ENCODE assay signal across 28 mouse cellular contexts in genomic region chr6:65865861-65866260, GRCm38 (mm10).
"Had no signal": no experiment of that assay in that cellular context is flagged by ENCODE, and none has a peak within 500 bp of the region (broad histone marks: within the 10 kb centered on the region; RNA-seq: fewer than 3 reads in every experiment).

No protein-coding gene starts in this region.

- H3K9me3 ChIP-seq: heart, embryonic 13.5 days; heart, embryonic 15.5 days; hindbrain, embryonic 13.5 days; hindbrain, embryonic 15.5 days; intestine, embryonic 15.5 days; limb, embryonic 10.5 days; limb, embryonic 12.5 days; liver, embryonic 13.5 days; liver, embryonic 15.5 days had no signal

- DNase-seq: gastrocnemius, postnatal 14 days; gastrocnemius, postnatal 36 days; heart, adult 11 months; heart, adult 2 months; heart, postnatal 14 days; heart, postnatal 36 days; kidney, adult 18-20 months; kidney, adult 8-10 months; kidney, postnatal 10 days; kidney, postnatal 25 days; kidney, postnatal 4 days; liver; liver, embryonic 13.5 days; liver, postnatal 0 days had no signal

- ATAC-seq: inflammation-experienced regulatory T-cells, adult 6 months; intestine, embryonic 15.5 days; intestine, postnatal 0 days; liver, postnatal 0 days had no signal

- H3K27me3 ChIP-seq: heart, embryonic 13.5 days; heart, embryonic 15.5 days; hindbrain, embryonic 13.5 days; hindbrain, embryonic 15.5 days; intestine, embryonic 15.5 days; limb, embryonic 12.5 days; liver, embryonic 13.5 days; liver, embryonic 15.5 days had no signal

- H3K4me1 ChIP-seq: heart, embryonic 13.5 days; heart, embryonic 15.5 days; hindbrain, embryonic 13.5 days; hindbrain, embryonic 15.5 days; intestine, embryonic 15.5 days; liver, embryonic 13.5 days; liver, embryonic 15.5 days had no signal

- H3K4me2 ChIP-seq: heart, embryonic 11.5 days; heart, embryonic 13.5 days; heart, embryonic 15.5 days; hindbrain, embryonic 13.5 days; hindbrain, embryonic 15.5 days; intestine, embryonic 15.5 days; limb, embryonic 12.5 days; liver, embryonic 11.5 days; liver, embryonic 13.5 days; liver, embryonic 15.5 days had no signal

- H3K27ac ChIP-seq: heart, adult 2 months; heart, embryonic 13.5 days; heart, embryonic 15.5 days; hindbrain, embryonic 13.5 days; hindbrain, embryonic 15.5 days; intestine, embryonic 15.5 days; layer of hippocampus, adult 2 months; left cerebral cortex, adult 2 months; limb, embryonic 10.5 days; limb, embryonic 12.5 days; liver, embryonic 13.5 days; liver, embryonic 15.5 days had no signal

- H3K9ac ChIP-seq: heart, embryonic 13.5 days; heart, embryonic 15.5 days; hindbrain, embryonic 13.5 days; hindbrain, embryonic 15.5 days; intestine, embryonic 15.5 days; limb, embryonic 12.5 days; liver, embryonic 13.5 days; liver, embryonic 15.5 days; liver, postnatal 0 days had no signal

- H3K4me3 ChIP-seq: heart, adult 2 months; heart, embryonic 13.5 days; heart, embryonic 15.5 days; hindbrain, embryonic 13.5 days; hindbrain, embryonic 15.5 days; intestine, embryonic 15.5 days; layer of hippocampus, adult 2 months; left cerebral cortex, adult 2 months; limb, embryonic 10.5 days; limb, embryonic 12.5 days; liver, embryonic 13.5 days; liver, embryonic 15.5 days had no signal

- H3K36me3 ChIP-seq: heart, embryonic 15.5 days; hindbrain, embryonic 13.5 days; hindbrain, embryonic 15.5 days; intestine, embryonic 15.5 days; liver, embryonic 13.5 days; liver, embryonic 15.5 days had no signal
